In genomic region chr7:74549013-74549582, GRCm38 (mm10) we compare ENCODE assay signal across 14 mouse cellular contexts.
"Had no signal": no experiment of that assay in that cellular context is flagged by ENCODE, and none has a peak within 500 bp of the region (broad histone marks: within the 10 kb centered on the region; RNA-seq: fewer than 3 reads in every experiment).

No protein-coding gene starts in this region.

- DNase-seq: layer of hippocampus, adult 9-11 months; lung, embryonic 14.5 days; lung, postnatal 10 days; lung, postnatal 4 days; midbrain, embryonic 14.5 days; thymus, postnatal 4 days had no signal

- H3K27ac ChIP-seq: limb, embryonic 13.5 days; liver, embryonic 15.5 days; midbrain, embryonic 10.5 days; neural tube, embryonic 12.5 days; stomach, postnatal 0 days had no signal

- H3K9ac ChIP-seq: limb, embryonic 13.5 days; liver, embryonic 15.5 days; lung, embryonic 14.5 days; neural tube, embryonic 12.5 days had no signal

- H3K36me3 ChIP-seq: limb, embryonic 13.5 days; liver, embryonic 15.5 days; midbrain, embryonic 10.5 days; neural tube, embryonic 12.5 days had no signal

- H3K9me3 ChIP-seq: limb, embryonic 13.5 days; liver, embryonic 15.5 days; midbrain, embryonic 10.5 days; neural tube, embryonic 12.5 days had no signal

- H3K4me2 ChIP-seq: limb, embryonic 13.5 days; liver, embryonic 11.5 days; liver, embryonic 15.5 days; lung, embryonic 14.5 days; neural tube, embryonic 12.5 days had no signal

- ATAC-seq: inflammation-experienced regulatory T-cells, adult 6 months had no signal

- H3K4me3 ChIP-seq: limb, embryonic 13.5 days; liver, embryonic 15.5 days; midbrain, embryonic 10.5 days; myocyte; neural tube, embryonic 12.5 days had no signal
